Mouse (Mus musculus) heart, adult 11 months (tissue): ENCODE results near the gene Styk1.
"Not testable (repeated sequence)": the region's sequence is repeated elsewhere in the genome, so short reads cannot be mapped to it uniquely, and the experiment has no call there.

Source experiments
- DNase-seq: peaks from one replicate; pipeline ENCODE4 v3.0.0; 2022

Gene Styk1

GRCm38 (mm10) chr6:131290430-131290829 is 63.0 kb downstream of the Styk1 start:
- DNase-seq: no peak

- not testable (repeated sequence) for DNase-seq
These were observed 75.2 kb downstream of the Styk1 start for GRCm38 (mm10) chr6:131278160-131278559.

GRCm38 (mm10) chr6:131276659-131277058 is 76.7 kb downstream of the Styk1 start:
- DNase-seq: no peak

GRCm38 (mm10) chr6:131272311-131272710 is 81.1 kb downstream of the Styk1 start:
- DNase-seq: no peak

GRCm38 (mm10) chr6:131270312-131270711 is 83.1 kb downstream of the Styk1 start:
- no peak for DNase-seq

- DNase-seq: no peak
These were observed 83.8 kb downstream of the Styk1 start for GRCm38 (mm10) chr6:131269599-131269998.

- DNase-seq: no peak
These were observed 89.2 kb downstream of the Styk1 start for GRCm38 (mm10) chr6:131264175-131264574.

- no peak for DNase-seq
These were observed 90.6 kb downstream of the Styk1 start for GRCm38 (mm10) chr6:131262778-131263177.

- no peak for DNase-seq
These were observed 91.4 kb downstream of the Styk1 start for GRCm38 (mm10) chr6:131262009-131262408.
